Mouse (Mus musculus): ENCODE data around the gene Cckar.

DNA sequence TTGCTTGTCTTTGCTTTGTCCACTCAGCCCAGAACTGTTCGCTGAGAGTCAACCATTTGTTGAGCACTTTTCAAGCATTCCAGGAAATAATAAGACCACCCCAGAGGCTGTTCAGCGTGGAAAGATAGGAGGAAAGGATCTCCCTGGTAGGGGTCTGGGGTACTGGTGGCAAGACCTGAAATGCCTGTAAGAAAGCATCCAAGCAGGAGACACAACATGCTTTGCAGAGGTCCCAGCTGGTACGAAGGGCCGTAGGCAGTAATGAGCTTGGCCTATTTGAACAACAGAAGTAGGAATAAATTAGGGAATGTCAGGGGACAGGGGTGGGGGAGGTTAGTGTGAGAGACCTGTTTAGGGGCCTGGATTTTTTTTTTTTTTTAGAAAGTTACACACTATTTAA, 686 bp upstream of the Cckar start:
- TF ChIP-seq POLR2A (IDR thresholded peaks at IDR 0.05; ENCODE audit: extremely low read depth, insufficient read depth, low read length) (no peak), CTCF (IDR thresholded peaks at IDR 0.05; ENCODE audit: extremely low read depth, insufficient read depth, low read length) (no peak)
